Mouse (Mus musculus): Measurements from ENCODE around the gene Dpf2.

Dpf2 gene

DNA sequence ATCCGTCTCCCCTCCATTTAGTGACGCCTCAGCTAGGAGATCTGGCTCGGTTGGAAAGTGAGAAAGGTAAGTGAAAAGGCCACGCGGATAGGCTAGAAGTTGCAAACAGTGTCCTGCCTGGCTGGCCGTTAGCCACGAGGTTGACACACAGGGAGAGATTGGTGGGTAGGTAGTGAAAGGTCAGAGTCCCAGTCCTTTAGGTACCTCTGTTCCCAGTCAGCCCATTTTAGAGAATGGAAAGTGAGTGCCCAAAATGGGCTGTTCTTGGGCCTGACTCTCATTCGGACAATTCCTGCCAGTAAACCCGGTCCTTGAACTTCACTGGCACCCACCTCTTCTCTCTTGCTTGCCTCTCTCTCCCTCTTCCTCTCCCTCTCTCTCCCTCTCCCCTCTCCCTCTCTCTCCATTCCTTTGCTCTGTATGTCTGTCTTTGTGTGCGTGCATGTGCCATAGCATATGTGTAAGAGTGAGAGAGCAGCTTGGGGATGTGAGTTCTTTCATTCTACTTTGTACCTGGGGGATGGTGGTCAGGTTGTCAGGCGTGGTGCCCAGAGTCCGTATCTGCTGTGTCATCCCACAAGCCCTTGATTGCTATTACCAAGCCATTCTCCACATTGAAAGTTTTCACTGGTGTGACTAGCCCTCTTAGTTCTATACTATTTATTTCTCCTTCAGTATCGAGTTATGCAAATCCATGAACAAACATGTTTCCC is at the start of gene Dpf2:
TSS of gene Dpf2 (minus strand) at position 4 of the 713 bp plus-strand sequence.
- no peak for ATAC-seq (ENCODE audit: insufficient number of reproducible peaks, low FRiP score, low TSS enrichment)

DNA sequence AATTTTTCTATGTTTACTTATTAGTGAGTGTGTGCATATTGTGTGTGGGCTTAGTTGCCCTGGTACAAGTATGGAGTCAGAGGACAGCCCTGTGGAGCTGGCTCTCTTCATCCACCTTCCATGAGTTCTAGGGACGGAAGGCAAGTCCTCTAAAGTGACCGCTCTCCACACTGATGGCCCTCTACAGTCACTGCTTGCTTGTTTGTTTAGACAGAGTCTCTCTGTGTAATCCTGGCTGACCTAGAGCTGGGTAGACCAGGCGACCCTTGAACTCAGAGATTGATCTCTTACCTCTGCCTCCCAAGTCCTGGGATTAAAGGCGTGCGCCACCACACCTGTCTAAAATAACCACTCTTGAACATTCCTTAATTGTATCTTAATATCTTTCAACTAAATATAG is 44.6 kb upstream of the Dpf2 start:
- ATAC-seq (ENCODE audit: insufficient number of reproducible peaks, low FRiP score, low TSS enrichment), result no peak

DNA sequence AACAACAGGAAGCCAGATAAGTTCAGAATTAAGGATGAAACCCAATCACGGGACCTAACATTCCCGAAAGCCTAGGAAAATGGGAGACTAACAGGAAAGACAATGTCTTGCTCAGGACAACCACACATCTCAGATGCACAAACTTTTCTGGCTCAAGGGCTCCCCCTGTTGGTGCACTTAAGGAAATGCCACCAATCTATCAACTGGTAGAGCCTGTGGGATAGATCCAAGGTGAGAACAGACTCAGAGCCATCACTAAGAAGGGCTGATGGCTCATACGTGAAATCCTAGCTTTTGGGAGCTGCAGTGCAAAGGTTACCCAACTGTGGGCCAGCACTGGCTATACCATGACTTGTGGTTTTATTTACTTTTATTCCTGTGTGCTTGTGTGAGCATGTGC is 43.9 kb upstream of the Dpf2 start:
- ATAC-seq (ENCODE audit: insufficient number of reproducible peaks, low FRiP score, low TSS enrichment), result peak; percentile 45; the same call in 1 of the 2 replicates

DNA sequence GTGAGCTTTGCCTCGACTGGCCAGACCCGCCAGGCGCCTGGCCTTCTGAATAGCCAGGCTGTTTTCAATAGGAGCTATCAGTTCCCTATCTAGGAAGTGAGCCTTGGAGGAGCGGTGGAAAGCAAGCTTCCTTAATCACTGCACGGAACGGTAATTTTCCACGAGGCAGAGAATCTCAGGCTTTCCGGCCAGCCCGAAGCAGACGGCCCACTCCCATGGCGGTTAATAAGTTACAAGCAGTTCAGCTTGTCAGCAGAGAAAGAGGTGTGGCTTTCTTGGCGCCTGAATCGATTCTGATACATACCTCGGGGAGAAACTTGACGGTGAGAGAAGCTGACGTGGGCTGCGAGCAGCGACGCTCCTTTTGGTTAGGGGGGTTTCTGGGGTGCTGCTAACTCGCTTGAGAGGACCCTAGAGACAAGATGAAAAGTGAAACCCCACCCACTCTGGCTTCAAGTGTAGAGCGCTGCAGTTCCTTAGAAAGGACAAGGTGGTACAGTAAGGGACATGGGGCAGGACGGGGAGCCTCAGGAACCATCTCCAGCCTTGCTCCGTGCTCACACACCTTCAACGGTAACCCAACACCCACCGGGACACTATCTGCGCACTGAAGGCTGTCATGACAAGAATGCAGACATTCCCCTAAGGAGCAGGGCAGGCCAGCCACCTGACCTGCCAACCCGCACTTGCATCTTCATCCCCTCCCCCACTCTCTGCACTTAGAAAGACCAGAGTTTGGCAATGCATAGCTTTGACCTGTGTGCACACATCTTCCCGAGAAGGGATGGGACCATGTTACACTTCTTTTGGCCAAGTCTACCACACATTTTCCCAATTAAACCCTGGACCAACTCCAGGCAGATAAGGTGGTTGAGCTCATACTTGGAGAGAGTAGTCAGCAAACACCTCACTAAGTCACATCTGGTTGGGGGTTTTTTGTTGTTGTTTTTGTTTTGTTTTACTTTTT is 43.2 kb upstream of the Dpf2 start:
- no peak for ATAC-seq (ENCODE audit: insufficient number of reproducible peaks, low FRiP score, low TSS enrichment)

DNA sequence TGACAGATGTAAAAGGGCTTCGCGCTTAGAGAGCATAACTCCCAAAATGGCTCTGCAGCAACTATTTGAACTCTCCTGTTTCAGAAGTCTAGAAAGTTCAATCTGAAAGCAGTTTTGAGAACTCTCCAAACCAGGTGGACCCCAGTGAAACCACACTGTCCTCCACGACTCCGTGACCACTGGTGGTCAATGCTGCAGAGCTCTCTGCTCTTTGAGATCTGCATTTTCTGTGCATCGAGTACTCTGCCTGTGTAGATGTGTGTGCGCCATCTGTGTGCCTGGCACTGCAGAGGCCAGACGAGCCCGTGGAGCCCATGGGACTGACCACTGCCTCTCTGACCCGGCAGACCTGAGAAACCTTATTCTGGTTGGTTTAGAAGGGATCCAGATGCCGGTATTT is 42.1 kb upstream of the Dpf2 start:
- no peak for ATAC-seq (ENCODE audit: insufficient number of reproducible peaks, low FRiP score, low TSS enrichment)

DNA sequence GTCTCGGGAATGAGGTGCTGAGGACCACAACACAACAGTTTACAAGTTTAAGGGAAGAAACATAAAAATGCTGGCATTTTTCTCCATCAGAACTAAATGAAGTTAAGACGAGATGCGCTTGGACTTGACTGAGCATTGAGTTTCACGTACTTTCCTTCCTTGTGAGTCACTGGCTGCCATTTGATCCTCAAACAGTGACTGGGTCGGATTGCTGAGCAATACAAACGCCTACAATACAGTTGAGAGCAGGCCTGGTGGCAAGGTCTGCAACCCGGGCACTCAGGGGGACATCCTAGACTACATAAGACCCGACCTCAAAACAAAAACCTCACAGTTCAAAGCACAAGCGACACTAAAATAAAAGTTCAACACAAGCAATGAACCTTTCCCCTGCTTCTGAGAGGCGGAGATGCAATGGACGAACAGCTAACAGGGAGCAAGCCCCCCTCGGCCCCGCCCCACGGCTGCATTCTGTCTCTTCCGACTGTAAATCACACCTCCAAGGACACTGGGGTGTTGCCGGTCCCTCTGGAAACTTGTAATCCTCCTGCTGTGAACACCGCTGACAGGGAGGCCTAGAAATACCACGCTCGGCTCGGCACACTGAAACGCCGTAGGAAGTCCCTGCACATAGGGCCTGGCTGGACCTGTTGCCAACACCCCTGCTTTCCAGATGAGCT is 41.4 kb upstream of the Dpf2 start:
- ATAC-seq (ENCODE audit: insufficient number of reproducible peaks, low FRiP score, low TSS enrichment), result no peak

DNA sequence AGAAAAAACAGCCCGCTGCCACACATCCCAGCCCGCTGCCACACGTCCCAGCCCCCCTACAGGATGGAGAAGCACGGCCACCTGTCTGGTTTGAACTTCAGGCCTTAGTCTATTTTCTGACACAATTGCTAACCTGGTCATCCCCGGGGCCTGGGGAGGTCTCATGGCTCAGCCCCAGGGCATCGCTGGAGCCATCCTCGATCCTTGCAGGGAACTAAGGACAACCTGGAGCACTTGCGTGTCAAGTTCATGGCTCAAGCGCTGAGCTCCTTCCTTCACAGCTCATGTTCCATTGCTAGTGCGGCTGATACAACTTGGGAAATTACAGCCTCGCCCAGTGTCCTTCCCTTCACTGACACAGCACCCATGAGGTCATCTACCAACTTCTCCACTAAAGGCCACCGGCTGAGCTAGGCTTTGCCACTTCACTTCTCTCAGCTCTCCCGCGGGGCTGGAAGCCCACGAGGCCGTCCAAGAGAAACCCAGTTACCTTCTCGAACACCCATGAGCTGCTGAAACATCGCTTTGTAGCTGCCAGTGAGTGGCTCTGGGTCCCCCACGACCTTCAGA is 40.5 kb upstream of the Dpf2 start:
- no peak for ATAC-seq (ENCODE audit: insufficient number of reproducible peaks, low FRiP score, low TSS enrichment)

DNA sequence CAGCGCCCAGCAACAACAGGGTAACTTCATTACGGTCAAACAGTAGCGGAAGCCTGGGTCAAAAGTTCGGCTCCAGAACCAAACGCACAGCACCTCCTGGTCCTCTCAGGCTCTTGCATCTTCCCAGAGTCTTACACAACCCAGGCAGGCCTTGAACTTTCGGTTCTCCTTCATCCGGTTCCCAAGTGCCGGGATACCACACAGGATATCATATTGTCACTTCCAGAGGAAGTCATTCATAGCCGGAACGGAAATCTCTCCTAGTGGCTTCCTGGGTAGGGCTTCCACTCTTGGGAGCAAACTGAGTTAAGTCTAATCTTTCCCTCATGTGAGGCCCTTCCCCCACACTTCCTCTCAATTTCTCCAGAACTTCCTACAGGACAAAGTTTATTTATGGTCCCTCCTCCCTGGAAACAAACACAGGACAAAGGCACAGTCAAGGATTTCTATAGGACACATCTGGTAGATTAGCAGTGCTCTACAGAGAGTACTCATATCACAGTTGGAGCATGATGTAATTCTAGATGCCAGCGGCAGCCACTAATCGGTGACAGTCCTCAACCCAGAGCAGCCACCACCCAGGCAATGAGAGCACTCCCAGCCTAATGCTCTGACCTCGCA is 39.4 kb upstream of the Dpf2 start:
- ATAC-seq (ENCODE audit: insufficient number of reproducible peaks, low FRiP score, low TSS enrichment), result no peak

DNA sequence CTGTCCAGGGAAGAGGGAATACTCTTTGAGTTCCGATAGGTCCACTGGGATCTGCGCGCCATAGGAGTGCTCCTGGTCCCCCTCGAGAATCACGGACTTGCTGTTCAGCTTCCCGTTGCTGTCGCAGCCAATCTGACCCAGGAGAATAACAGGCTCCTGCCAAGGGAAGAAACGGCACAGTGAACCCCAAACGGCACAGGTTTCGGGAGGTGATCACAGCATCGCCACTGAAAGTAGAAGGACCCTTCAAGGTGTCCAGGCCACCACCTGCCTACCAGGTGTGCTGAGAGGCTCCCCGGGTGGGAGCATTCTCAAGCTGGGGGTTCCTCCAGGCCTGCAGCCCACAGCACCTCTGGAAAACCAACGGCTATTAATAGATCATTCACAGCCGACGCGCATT is 38.8 kb upstream of the Dpf2 start:
- ATAC-seq (ENCODE audit: insufficient number of reproducible peaks, low FRiP score, low TSS enrichment), result no peak

DNA sequence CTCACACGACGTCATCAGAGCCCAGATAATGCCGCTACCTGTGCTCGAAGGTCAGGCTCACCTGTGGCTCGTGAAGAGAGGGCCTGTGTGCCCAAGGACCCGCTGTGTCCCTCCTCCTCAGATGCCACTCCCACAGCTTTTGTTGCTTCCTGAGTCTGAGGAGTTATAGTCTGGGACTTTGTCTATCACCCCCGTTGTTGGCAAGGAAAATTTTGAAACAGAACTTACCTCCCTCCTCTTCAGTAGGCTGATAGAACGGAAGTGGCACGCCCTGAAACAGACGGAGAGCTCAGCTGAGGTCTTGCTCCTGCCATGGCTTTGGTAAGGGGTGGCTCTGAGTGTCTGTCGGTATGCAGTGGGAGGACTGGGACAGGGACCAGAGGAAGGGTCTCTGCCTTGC is 37.4 kb upstream of the Dpf2 start:
- ATAC-seq (ENCODE audit: insufficient number of reproducible peaks, low FRiP score, low TSS enrichment), result no peak

DNA sequence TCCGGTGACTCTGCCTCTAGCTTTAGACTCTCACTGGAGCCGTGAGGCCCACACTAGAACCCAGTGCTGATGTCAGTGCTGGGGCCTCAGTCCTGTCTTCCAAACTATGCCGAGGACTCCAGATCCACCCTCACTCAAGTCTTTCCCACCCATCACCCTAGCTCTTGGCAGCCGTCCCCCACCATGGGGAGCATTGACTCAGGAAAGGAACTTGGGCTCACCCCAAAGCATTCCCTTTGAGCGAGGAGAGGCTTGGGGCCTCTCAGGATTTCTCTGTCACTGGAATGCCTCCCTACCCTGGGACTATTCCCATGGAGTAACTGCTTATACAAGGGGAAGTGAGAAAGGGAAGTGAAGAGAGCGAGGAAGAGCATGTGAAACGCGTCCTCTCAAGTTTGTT is 33.1 kb upstream of the Dpf2 start:
- no peak for ATAC-seq (ENCODE audit: insufficient number of reproducible peaks, low FRiP score, low TSS enrichment)

DNA sequence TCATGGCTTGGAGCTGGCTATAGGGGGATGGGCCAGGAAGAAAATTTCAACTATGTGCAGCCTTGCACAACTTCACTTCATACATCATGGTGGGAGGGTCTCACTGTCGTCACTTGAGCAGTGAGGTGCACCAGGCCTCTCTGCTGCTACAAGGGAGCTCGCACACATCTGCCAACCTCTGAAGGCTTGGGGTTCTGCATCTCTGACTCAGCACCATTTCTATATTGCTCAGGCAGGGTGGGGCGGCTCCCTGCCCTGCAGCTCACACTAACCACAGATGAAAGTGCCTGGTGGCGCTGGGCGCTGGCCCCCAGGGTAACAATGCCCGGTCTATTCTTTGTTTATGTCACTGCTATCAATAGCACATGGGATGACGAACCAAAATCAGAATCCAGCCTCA is 32.2 kb upstream of the Dpf2 start:
- no peak for ATAC-seq (ENCODE audit: insufficient number of reproducible peaks, low FRiP score, low TSS enrichment)

DNA sequence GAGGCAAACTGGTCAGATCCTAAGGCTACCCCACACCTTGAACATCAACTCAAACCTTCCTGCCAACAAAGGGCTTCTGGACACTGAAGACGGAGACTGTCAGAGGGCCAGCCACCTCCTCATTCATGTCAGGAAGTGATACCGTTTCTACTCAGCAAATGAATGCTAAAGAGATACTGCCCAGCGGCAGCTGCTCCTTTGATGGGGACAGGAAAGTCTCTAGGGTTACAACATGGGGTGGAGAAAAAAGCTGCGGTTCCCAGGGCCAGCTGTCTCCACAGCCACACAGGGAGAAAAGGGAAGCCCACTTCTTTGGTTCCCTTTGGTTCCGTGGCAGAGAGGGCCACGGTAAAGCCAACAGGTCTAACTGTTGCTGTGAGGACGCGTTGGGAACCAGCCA is 31.3 kb upstream of the Dpf2 start:
- no peak for ATAC-seq (ENCODE audit: insufficient number of reproducible peaks, low FRiP score, low TSS enrichment)

DNA sequence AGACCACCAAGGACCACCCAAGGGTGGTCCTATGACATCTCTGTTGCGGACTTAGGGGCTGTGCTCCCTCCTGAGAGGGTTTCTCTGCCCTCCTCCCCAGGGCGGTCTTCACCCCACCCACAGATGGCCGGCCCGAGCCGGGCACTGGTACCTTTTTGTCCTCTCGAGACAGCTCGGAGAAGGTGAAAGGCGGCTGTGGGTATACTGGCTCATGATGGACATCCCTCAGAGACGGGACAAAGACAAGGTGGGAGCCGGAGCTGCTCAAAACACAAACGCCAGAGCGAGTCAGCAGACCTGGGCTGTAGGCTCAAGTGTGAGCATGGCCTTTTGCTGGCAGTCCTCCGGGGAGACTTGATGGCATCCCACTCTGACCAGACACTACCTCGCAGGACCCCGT is 30.6 kb upstream of the Dpf2 start:
- ATAC-seq (ENCODE audit: insufficient number of reproducible peaks, low FRiP score, low TSS enrichment), result no peak

DNA sequence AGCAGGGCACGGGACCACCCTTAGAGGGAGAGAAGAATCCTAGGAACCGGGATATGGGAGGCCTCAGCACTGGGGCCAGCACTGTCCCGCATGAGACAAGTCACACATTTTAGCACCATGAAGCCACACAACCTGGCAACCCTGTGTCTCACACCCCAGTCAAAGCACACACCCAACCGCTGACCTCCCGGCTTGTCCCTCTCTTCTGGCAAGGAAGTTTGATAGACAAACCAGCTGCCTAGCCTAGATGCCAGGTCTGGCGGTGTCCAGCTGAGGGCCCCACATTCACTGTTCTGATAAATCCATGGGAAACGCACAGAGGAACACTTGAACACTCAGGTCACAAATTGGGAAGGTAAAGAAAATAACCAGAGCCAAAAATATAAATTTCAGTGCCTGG is 29.8 kb upstream of the Dpf2 start:
- no peak for ATAC-seq (ENCODE audit: insufficient number of reproducible peaks, low FRiP score, low TSS enrichment)

DNA sequence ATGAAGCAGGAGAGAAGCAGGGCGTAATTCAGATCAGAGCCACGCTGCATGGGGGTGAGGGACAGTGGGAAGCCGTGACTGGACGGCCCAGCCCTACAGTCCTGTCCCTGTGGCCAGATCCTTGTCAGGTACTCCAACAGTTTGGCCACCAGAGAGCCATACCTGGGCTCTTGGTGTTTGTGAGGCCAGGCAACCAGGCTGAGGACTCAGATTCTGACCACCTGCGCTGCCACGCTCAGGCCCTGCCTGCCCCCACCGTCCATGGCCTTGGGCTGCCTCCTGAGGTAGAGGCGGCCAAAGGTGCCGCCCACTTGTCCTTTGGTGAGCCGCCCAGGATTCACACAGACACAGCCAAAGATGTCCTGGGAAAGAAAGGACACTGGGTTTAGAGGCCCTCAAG is 27.8 kb upstream of the Dpf2 start:
- ATAC-seq (ENCODE audit: insufficient number of reproducible peaks, low FRiP score, low TSS enrichment), result no peak

DNA sequence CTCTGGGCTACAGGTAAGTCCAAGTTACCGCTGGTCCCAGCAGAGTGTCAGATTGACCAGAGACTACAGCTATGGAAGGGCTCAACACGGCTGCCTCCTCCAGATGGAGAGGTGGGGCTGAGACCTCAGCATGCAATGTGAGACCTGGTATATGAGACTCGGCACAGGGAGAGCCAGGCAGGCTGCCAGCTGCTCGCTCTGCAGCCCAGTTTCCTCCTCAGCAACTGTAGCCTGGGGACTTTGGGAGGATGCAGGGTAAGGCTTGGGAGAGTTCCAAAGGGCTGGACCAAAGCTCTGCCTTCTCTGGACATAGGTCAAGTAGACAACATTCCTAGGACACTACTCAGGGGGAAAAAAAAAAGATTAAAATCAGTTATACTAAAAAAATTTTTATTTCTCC is 27.4 kb upstream of the Dpf2 start:
- peak; percentile 92; the same call in 1 of the 2 replicates for ATAC-seq (ENCODE audit: insufficient number of reproducible peaks, low FRiP score, low TSS enrichment)

DNA sequence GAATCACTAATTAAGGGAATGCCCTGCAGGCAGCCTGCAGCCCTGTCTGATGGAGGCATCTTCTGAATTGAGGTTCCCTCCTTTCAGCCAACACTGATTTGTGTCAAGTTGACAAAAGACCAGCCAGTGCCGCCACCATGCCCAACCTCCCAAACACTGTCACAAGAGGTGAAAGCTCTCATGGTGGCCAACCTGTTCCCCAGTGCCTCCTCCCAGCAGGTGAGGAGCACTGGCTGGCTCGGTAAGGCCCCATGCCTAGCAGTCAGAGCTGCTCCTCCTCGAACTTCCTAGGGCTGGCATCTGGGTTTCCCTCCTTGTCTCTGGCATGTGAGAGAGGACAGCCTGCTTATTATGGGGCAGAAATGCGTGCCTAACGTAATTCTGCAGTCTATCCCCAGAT is 26.9 kb upstream of the Dpf2 start:
- ATAC-seq (ENCODE audit: insufficient number of reproducible peaks, low FRiP score, low TSS enrichment), result no peak; the same call in 1 of the 2 replicates

DNA sequence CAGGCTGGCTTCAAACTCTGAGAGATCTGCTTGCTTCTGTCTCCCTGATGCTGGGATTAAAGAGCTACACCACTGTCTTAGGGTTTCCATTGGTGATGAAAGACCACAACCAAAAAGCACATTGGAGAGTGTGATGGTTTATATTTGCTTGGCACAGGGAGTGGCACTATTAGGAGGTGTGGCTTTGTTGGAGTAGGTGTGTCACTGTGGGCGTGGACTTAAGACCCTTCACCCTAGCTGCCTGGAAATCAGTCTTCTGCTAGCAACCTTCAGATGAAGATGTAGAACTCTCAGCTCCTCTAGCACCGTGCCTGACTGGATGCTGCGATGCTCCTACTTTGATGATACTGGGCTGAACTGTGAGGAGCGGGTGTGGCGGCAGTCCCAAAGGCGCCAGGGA is 25.7 kb upstream of the Dpf2 start:
- ATAC-seq (ENCODE audit: insufficient number of reproducible peaks, low FRiP score, low TSS enrichment), result no peak

DNA sequence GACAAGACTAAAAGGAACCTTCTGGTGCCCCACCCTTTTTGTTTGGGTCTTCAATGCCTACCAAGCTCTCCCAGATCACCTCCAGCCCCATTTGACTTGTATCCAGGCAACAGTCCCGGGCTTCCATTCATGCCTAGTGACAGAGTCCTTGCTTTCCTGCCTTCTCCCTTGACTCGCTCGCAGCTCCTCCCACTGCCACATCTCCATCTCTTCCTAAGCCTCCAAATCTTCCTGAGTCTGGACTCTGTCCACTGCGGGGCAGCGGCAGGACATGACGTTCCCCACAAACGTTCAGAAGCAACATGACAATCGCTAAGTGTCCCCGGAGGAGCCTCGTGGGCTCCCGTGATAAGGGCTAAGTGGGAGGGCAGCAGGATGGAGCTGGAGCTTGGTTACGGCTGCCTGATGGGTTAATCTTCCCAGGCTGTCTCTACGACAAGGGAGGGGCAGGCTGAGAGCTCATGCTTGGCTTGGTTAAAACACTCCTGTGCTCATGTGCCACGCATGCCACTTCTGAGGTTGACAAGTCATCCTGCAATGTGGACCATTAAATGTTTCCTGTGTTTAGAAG is 25.1 kb upstream of the Dpf2 start:
- no peak for ATAC-seq (ENCODE audit: insufficient number of reproducible peaks, low FRiP score, low TSS enrichment)

All from cerebellum, adult (tissue).